Mouse (Mus musculus) stomach, postnatal 0 days (tissue): ENCODE results near the gene B230219D22Rik.

Experiments used
- CTCF ChIP-seq: IDR thresholded peaks from 2 replicates; pipeline ENCODE4 v1.5.1; 2016; ENCODE audit warnings: antibody characterized with exemption, low read depth, mild to moderate bottlenecking, moderate library complexity
- EP300 ChIP-seq: optimal IDR thresholded peaks from 2 replicates; pipeline ENCODE3; 2016; ENCODE audit warnings: antibody characterized with exemption

GRCm38 (mm10) chr13:55683581-55683980, 9.3 kb upstream of the B230219D22Rik start:
- TF ChIP-seq CTCF (no peak), EP300 (no peak)
